Mouse (Mus musculus): ENCODE data around the gene Tspan4.

The Tspan4 gene

GRCm38 (mm10) chr7:141475011-141475804, at the start of gene Tspan4, which contains the start of gene Polr2l:
Gene Tspan4, plus strand, starts transcription at chr7:141475240.
Gene Polr2l, minus strand, starts transcription at chr7:141475132.
- peak; percentile 80 to 90 for DNase-seq

- DNase-seq, result peak in 1 of 2 experiments; percentile 24
Measured at GRCm38 (mm10) chr7:141426948-141427730, 47.9 kb upstream of the Tspan4 start.

- DNase-seq, result no peak
Measured at GRCm38 (mm10) chr7:141428701-141429100, 46.3 kb upstream of the Tspan4 start.

GRCm38 (mm10) chr7:141429310-141429709, 45.7 kb upstream of the Tspan4 start, which contains the start of gene Cend1:
Gene Cend1, minus strand, starts transcription at chr7:141429491.
- DNase-seq, result peak; percentile 92 to 96

GRCm38 (mm10) chr7:141429840-141430584, 45.0 kb upstream of the Tspan4 start:
- peak in 1 of 2 experiments; percentile 44 for DNase-seq

GRCm38 (mm10) chr7:141430585-141431240, 44.3 kb upstream of the Tspan4 start:
- peak in 1 of 2 experiments; percentile 33 for DNase-seq

GRCm38 (mm10) chr7:141431434-141432185, 43.4 kb upstream of the Tspan4 start:
- no peak for DNase-seq

GRCm38 (mm10) chr7:141432186-141432611, 42.8 kb upstream of the Tspan4 start:
- DNase-seq, result peak; percentile 58 to 68

- peak; percentile 93 to 97 for DNase-seq
Measured at GRCm38 (mm10) chr7:141432741-141433516, 42.1 kb upstream of the Tspan4 start.

- DNase-seq, result peak; percentile 49 to 62
Measured at GRCm38 (mm10) chr7:141433517-141434400, 41.3 kb upstream of the Tspan4 start.

- DNase-seq, result peak; percentile 85 to 89
Measured at GRCm38 (mm10) chr7:141434464-141434863, 40.6 kb upstream of the Tspan4 start.

GRCm38 (mm10) chr7:141435129-141435855, 39.7 kb upstream of the Tspan4 start:
- DNase-seq, result peak; percentile 79 to 82

GRCm38 (mm10) chr7:141435856-141436522, 39.1 kb upstream of the Tspan4 start:
- peak in 1 of 2 experiments; percentile 43 for DNase-seq

GRCm38 (mm10) chr7:141436523-141436892, 38.5 kb upstream of the Tspan4 start:
- peak in 1 of 2 experiments; percentile 27 for DNase-seq

- DNase-seq, result peak; percentile 83 to 92
Measured at GRCm38 (mm10) chr7:141437178-141438120, 37.6 kb upstream of the Tspan4 start, which contains the start of gene Slc25a22. Gene Slc25a22, minus strand, starts transcription at chr7:141437892.

- DNase-seq, result peak; percentile 88 to 89
Measured at GRCm38 (mm10) chr7:141438201-141438968, 36.7 kb upstream of the Tspan4 start.

Data from cerebellum, adult 18-20 months (tissue).